Mouse (Mus musculus) retina, embryonic 14.5 days (tissue): Measurements from ENCODE around the gene Stx11.
"Not testable (repeated sequence)": the region's sequence is repeated elsewhere in the genome, so short reads cannot be mapped to it uniquely, and the experiment has no call there.

Experiments used
- DNase-seq: peaks from one replicate; pipeline ENCODE4 v3.0.0-alpha.2; 2015; ENCODE audit warnings: low spot score

The Stx11 gene

GRCm38 (mm10) chr10:12961546-12961945 lies 2.6 kb downstream of the Stx11 start:
- DNase-seq, result no peak

DNA sequence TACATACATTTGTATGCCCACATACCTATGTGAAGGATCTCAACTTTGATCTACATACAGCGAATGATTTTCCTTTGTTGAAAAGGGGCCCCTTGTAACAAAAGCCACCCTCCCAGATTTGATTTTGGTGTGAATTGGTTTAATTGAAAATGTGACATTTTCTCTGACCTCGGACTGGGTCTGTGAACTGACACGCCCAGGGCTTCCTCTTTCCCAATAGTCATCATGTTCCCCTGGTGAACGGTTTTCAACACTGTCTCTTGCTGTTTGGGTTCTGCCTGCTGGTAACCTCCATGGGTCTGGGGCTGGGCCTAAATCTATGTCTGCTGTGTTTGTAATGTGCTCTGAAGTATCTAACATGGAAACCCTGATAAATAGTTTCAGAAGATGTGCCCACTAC lies 6.8 kb downstream of the Stx11 start:
- no peak for DNase-seq

GRCm38 (mm10) chr10:12955831-12956230 lies 8.3 kb downstream of the Stx11 start:
- no peak for DNase-seq

DNA sequence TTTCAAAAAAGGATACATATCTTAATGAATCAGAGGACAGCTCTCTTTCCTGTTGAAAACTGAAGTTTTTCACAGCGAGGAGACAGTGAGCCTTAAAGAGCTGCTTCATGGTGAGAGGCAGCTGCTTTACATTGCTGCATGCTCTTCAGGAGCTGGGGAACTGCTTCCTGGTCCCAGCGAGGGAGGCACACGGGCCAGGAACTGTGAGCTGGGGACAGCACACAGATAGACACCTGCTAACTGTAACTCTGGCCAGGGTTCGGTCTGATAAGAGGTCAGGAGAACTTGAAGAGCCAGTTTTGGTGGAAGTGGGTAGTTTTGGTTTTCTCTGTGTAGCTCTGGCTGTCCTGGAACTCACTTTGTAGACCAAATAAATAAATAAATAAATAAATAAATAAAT lies 12.7 kb downstream of the Stx11 start:
- DNase-seq, result not testable (repeated sequence)

DNA sequence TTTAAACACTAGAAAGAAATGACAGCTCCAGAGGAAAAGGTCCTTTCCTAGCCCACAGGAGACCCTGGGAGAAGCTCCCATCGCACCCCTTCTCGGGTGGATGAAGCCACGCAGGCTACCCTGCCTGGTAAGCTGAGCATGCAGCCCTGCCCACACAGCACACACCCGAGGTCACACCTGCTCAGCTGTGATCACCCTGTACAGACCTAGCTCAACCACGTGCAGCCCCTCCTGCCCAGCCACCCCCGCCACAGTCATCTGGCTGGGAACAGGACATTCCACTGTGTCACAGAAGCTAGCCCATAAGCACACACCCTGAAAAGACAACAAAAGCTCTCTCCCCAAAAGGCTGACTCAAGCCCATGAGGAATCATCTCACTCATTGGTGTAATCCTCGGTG lies 14.8 kb downstream of the Stx11 start:
- DNase-seq, result no peak

- no peak for DNase-seq
These were observed 16.5 kb downstream of the Stx11 start for GRCm38 (mm10) chr10:12947606-12948005.

- peak; percentile 67 for DNase-seq
These were observed 22.9 kb downstream of the Stx11 start for GRCm38 (mm10) chr10:12941018-12941761.

DNA sequence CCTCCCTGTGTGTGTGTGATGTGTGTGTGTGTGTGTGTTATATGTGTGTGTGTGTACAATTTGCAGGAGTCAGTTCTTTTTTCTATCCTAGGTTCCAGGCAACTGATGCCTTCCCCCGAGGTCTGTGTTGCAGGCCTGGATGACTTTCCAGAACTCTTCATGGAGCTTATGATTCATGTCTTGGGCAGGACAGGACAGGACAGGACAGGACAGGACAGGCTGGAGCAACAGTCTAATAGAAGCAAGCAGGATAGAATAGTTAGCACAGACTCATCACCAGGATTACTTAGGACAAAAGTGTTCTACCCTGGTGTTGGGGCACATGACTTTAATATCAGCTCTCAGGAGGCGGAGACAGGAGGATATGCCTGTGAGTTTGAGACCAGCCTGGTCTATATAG lies 25.3 kb downstream of the Stx11 start:
- DNase-seq, result no peak

DNA sequence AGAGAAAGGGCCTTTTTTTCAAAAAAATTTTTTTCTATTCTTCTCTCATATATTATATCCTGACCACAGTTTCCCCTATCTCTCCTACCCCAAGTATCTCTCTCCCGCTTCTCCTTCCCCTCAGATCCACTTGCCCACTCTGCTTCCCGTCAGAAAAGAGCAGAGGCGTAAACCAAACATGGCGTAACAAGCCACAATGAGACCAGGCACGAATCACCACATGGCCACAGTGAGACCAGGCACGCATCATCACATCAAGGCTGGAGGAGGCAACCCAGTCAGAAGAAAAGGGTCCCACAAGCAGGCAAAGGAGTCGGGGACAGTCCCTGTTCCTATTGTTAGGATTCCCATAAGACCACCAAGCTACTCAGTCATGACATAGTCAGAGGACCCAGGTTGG lies 28.0 kb downstream of the Stx11 start:
- no peak for DNase-seq

GRCm38 (mm10) chr10:12935575-12935974 lies 28.5 kb downstream of the Stx11 start:
- no peak for DNase-seq

GRCm38 (mm10) chr10:12931492-12932400 lies 32.4 kb downstream of the Stx11 start:
- DNase-seq, result no peak

DNA sequence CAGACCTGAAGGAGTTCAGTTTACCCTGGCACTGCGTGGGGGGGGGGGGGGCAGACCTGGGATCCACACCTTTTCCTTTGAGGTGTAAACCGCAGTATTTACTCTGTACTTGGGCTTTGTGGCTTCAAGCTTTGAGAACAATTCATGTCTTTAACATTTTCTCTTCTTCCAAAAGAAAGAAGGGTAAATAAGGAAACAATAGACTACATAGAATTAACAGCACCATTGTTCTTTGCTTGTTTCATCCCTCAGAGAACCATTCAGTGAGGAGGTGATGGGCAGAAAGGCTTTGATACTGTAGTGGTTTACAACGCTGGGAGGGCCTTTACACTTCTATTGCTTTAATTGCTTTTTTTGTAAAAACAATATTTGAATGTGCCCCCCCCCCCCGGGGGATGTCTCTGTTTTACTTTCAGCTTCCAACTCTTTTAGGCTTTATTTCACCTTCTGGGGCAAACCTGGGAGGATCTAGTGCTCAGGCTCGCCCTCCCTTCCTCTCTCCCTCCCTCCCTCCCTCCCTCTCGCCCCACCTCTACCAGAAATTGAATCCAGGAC lies 33.7 kb downstream of the Stx11 start:
- DNase-seq, result no peak

- DNase-seq, result no peak
These were observed 34.3 kb downstream of the Stx11 start for GRCm38 (mm10) chr10:12929857-12930174.

GRCm38 (mm10) chr10:12929149-12929856 lies 34.8 kb downstream of the Stx11 start:
- no peak for DNase-seq

DNA sequence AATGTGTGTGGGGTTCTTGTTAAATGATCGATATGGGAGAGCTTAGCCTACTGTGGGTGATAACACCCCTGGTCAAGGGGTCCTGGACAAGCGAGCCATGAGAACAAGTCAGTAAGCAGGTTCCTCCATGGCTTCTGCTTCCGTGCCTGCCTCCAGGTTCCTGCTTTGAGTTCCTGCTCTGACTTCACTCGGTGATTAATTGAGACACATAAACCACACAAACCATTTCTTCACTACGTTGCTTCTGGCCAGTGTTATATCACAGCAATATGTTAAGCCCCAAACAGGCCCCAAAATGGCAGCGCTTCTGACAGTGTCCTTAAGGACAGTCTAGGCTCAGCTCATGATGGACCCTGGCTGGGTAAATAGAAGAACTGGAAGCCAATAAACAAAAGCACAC lies 35.9 kb downstream of the Stx11 start:
- DNase-seq, result no peak

DNA sequence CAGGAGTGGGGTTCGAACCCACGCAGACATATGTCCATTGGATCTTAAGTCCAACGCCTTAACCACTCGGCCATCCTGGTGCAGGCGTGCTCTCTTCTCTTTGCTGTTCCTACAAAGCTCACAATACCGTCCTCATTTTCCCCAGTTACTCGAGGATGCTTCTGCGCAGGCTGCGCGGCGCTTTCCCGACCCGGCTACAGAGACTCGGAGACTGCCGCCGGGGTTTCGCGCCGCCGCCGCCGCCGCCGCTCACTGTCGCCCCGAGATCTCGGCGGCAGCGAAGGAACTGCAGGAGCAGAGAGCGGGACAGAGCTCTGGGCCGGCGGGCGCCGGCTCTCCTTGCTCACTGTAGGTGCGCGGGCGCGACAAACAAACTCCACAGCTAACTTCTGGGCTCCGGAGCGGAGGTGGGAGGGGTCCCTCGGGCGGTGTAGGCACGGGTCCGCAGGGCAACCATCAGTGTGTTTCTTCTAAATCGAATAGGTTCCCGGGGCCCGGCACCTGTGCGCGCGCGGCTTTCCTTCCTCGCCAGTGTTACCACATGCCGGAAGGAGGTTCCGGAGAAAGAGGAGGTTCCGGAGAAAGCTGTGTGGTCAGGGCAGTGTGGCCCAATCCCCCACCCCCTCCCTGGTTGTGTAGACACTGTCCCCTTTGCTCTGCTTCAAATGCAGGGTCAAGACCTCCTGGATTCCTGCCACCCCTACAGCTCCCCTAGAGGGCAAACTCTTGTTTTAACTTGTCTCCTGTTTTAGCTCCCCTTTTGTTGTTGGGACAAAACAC lies 41.3 kb downstream of the Stx11 start:
- peak; percentile 100 for DNase-seq

- DNase-seq, result no peak
These were observed 42.0 kb downstream of the Stx11 start for GRCm38 (mm10) chr10:12922077-12922573.

DNA sequence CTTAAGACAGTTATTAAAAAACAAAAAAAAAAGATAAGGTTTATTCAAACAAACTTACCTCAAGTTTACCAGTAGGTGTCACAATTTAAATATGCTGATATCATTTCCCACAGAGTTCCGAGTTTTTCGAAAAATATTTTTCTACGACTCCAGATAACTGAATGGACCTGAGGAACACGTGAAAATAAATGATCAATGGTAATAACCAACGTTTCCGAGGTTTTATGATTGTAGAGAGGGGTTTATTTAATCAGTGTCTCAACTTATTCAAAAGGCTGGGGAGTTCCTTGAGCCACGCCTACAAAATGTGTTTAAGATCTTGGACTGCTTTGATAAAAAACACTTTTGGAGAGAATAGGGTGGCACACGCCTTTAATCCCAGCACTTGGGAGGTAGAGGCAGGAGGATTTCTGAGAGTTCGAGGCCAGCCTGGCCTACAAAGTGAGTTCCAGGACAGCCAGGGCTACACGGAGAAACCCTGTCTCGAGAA lies 42.5 kb downstream of the Stx11 start:
- peak; percentile 42 for DNase-seq

DNA sequence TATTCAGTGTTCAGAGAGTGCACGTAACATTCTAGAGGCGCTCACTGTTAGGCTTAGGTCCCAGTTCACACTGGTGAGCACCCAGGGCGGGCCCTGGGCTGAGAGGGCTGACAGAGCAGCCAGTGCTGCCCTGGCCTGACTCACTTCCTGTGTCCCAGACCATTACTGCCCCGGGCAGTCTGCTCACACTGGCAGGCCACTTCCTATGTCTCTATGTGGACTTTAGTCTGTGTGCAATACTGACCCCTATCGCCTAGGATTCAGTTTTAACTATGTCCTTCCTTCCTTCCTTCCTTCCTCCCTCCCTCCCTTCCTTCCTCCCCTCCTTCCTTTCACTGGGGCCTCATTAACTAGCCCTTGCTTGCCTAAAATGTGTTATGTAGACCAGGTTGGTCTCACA lies 44.8 kb downstream of the Stx11 start:
- DNase-seq, result peak; percentile 51

DNA sequence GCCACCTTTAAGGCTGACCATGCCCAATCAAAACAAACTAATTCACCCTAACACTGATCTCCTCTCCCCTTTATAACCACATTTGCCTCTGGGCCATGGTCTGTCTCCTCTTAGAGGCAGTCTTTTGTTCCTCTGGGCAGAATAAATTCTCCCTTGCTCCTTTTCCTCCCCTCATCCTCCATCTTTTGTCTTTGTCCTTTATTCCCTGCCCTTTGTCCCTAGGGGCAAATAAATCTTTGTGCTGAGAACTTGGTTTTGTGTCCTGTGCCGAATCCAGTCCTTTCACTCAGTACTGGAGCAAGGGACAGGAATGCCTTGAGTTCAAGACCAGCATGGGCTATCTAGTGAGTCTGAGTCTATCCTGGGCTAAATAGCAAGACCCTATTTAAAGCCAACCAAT lies 46.5 kb downstream of the Stx11 start:
- no peak for DNase-seq

- DNase-seq, result no peak
These were observed 47.7 kb downstream of the Stx11 start for GRCm38 (mm10) chr10:12916376-12916775.
